Mouse (Mus musculus) cerebellum, adult 2 months (tissue): ENCODE measurements around the gene Cracr2a. TPM values are rescaled to one million over a fixed set of nuclear protein-coding genes. Genes with fewer than 3 reads are reported as not detected.

Experiments used
- DNase-seq, 2 experiments: peaks; one replicate each; pipeline ENCODE4 v3.0.0; 2021
- H3K27ac ChIP-seq: fragments of 200-500 bp; 2 replicates; pipeline ENCODE4 v1.5.1; 2012; ENCODE audit warnings: low read length, control low read depth, inconsistent platforms; ENCODE audit not compliant: insufficient read depth
- H3K27me3 ChIP-seq: fragments of 200-500 bp; 2 replicates; pipeline ENCODE4 v1.6.1; 2012; ENCODE audit warnings: inconsistent platforms, mild to moderate bottlenecking, low read length, moderate library complexity; ENCODE audit not compliant: control insufficient read depth, insufficient read depth
- H3K4me1 ChIP-seq: fragments of 200-500 bp; 2 replicates; pipeline ENCODE4 v1.6.1; 2011; ENCODE audit warnings: low read length; ENCODE audit not compliant: control insufficient read depth, insufficient read depth
- H3K4me3 ChIP-seq: fragments of 200-500 bp; replicated peaks from 2 replicates; pipeline ENCODE3; 2011; ENCODE audit warnings: mild to moderate bottlenecking, low read depth, low read length, control low read depth; ENCODE audit not compliant: insufficient read depth
- CTCF ChIP-seq: fragments of 200-500 bp; IDR thresholded peaks from 2 replicates; pipeline ENCODE4 v1.5.1; 2011; ENCODE audit warnings: low read depth, mild to moderate bottlenecking, control low read depth, low read length, moderate library complexity, borderline replicate concordance; ENCODE audit not compliant: insufficient read depth
- POLR2A ChIP-seq: fragments of 200-500 bp; IDR thresholded peaks from 2 replicates; pipeline ENCODE4 v1.6.1; 2011; ENCODE audit warnings: low read length, control low read depth, borderline replicate concordance; ENCODE audit not compliant: insufficient read depth
- WGBS: fragments of 180-500 bp; shearing (Covaris S2); methylation state at CpG from one replicate; pipeline ENCODE4 v1.1.7; 2018; 5-methylcytosine and 5-hydroxymethylcytosine counted together
- polyA plus RNA-seq: library from polyadenylated mRNA; depleted of rRNA; stranded (reverse); fragments of >200 nt; gene quantifications from 2 replicates; pipeline ENCODE4 v1.2.3, GENCODE M21; 2012

Gene Cracr2a
- polyA plus RNA-seq, 1 experiment: 0.62 TPM

DNA sequence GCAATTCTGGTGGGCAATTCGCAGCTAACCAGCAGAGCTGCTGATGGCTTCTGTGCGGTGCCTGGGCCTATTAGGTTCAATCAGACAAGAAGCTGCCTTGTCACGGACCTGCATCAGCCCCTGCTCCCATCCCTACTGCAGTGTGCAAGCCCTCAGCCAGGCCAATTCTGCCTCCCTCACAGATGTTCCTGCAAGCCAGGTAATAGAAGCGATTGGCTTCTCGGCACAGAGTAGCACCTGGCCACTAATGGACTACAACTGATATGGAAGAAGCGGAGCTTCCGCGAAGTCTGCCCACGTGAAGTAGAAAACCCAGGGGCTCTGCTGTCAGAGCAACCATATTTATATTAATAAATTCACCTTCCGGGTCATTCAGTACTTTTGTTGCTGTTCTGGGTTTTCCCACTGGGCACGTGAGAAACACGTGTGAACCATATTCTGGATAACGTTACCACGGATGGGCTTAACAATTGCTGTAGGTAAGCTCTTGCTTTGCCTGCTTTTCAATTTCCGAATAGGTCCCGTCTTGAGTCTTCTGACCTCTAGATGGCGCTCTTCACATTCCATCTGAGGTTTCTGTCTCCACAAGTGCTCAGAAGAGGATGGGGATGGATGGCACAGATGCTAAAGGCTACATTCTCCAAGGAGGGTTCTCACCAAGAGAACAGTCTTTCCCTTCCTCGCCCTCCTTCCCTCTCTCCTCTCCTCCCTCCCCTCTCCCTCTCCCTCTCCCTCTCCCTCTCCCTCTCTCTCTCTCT lies 19.3 kb upstream of the Cracr2a start:
- no peaks in the 10 kb centered on the region for H3K4me1 ChIP-seq
- 38% methylated on average over 18 of the region's 18 CpGs for WGBS
- peak; percentile 32 to 44 for DNase-seq
- H3K27me3 ChIP-seq: no peaks in the 10 kb centered on the region
- H3K27ac ChIP-seq: no peak overlapping the region
- TF ChIP-seq CTCF (peak; percentile 60; the same call in 1 of the 2 replicates), POLR2A (no peak)
- no peak overlapping the region for H3K4me3 ChIP-seq

DNA sequence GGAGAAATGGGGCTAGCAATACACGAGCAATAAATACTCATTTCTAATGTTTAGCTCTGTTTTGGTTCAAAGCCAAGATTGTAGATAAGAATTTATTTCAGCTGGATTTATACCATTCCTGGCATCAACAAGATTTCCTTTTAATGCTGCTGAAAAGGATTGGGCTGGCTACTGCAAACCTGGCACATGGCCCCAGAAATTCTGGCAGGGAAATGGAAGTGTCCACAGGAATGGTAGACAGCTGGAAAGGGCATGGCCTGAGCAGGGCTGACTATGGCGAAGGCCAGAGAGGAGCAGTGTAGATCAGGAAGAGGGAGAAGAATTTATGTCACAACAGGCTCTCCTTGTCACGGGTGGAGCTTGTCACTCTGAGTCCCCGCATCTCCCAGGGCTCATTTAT lies 14.5 kb upstream of the Cracr2a start:
- 30% methylated on average over 4 of the region's 4 CpGs for WGBS
- no peaks in the 10 kb centered on the region for H3K4me1 ChIP-seq
- no peak overlapping the region for H3K4me3 ChIP-seq
- H3K27ac ChIP-seq: no peak overlapping the region
- DNase-seq: no peak
- H3K27me3 ChIP-seq: no peaks in the 10 kb centered on the region
- TF ChIP-seq POLR2A (no peak), CTCF (no peak)

DNA sequence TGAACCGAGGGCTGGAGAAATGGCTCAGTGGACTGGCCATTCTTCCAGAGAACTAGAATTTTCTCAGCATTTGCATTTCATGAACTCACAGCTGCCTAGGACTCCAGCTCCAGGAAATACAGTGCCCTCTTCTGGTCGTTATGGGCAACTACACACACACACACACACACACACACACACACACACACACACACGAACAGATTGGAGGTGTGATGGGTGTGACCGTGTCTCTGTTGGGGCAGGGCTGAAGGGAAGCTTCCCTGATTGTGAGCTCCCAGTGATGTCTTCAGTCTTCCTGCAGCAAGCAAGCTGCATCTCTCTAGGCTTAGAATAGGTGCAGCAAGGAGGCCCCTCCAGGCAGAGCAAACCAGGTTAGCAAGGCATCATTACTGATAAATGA lies 8.2 kb upstream of the Cracr2a start:
- DNase-seq: no peak
- 82% methylated on average over 4 of the region's 4 CpGs for WGBS
- H3K27me3 ChIP-seq: no peaks in the 10 kb centered on the region
- no peak overlapping the region for H3K27ac ChIP-seq
- TF ChIP-seq POLR2A: no peak
- no peak for TF ChIP-seq CTCF
- H3K4me1 ChIP-seq: no peaks in the 10 kb centered on the region
- H3K4me3 ChIP-seq: no peak overlapping the region

DNA sequence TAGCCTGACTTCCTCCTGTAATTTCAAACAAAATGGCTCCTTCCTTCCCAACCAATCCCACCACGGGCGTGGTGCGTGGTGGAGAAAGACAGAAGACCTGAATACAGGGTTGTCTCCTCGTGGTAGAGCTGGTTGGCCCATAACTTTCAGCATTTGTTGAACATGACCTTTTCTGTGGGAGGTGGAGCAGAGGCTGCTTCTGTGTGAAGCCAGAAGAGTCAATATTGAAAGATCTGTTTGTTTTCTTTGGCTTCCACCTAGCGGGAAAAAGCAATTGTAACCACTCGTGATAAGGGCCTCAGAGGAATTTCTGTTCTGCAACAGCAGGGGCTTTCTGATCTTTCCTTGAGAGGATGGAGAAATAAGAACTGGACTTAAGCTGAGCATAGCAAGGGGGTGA lies 5.6 kb upstream of the Cracr2a start:
- TF ChIP-seq CTCF (no peak), POLR2A (no peak)
- Histone ChIP-seq H3K27me3 (no peaks in the 10 kb centered on the region), H3K4me1 (no peaks in the 10 kb centered on the region), H3K27ac (no peak overlapping the region), H3K4me3 (no peak overlapping the region)
- DNase-seq: no peak
- 81% methylated on average over 6 of the region's 6 CpGs for WGBS

DNA sequence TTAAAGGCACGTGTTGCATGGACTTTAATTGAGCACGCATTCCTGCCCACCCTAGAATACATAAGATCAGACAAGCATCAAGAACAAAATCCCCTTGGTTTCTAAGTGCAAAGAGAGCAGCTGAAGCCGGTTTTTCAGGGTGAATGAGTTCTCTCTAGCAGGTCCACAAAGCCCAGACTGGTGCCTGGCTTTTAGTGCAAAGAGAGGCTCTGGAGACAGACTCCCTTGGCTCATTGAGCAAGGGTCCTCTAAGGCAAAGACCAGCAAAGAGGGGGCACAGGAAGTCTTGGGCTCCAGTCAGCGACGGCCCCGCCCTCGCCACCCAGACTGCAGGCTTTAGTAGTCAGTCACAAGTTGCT lies 287 bp upstream of the Cracr2a start:
- Histone ChIP-seq H3K27ac (no peak overlapping the region), H3K27me3 (no peaks in the 10 kb centered on the region), H3K4me1 (no peaks in the 10 kb centered on the region), H3K4me3 (no peak overlapping the region)
- TF ChIP-seq POLR2A: no peak
- TF ChIP-seq CTCF: no peak
- WGBS: 20% methylated on average over 7 of the region's 7 CpGs
- no peak for DNase-seq

DNA sequence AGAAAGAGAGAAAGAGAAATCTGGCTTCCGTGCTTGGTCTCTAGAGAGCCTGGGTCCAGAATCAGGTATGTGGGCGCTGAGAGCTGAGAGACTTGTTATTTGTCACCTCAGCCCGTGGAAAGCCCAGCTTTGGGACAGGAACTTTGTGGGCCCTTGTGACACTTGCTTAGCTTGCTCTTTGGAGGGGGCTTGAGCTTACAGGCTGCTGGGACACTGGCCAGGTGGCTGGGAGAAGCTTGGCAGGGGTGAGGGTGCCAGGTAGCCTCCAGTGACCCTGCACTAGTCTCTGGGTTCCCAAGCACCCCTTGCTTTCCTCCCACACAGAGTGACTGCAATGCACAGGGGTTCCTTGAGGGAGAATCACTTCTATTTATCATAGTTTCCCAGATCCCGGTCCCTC lies 2.4 kb downstream of the Cracr2a start:
- no peak for TF ChIP-seq POLR2A
- no peak for TF ChIP-seq CTCF
- H3K27ac ChIP-seq: no peak overlapping the region
- no peaks in the 10 kb centered on the region for H3K4me1 ChIP-seq
- H3K4me3 ChIP-seq: no peak overlapping the region
- no peak for DNase-seq
- WGBS: 71% methylated on average over 4 of the region's 4 CpGs
- H3K27me3 ChIP-seq: no peaks in the 10 kb centered on the region

DNA sequence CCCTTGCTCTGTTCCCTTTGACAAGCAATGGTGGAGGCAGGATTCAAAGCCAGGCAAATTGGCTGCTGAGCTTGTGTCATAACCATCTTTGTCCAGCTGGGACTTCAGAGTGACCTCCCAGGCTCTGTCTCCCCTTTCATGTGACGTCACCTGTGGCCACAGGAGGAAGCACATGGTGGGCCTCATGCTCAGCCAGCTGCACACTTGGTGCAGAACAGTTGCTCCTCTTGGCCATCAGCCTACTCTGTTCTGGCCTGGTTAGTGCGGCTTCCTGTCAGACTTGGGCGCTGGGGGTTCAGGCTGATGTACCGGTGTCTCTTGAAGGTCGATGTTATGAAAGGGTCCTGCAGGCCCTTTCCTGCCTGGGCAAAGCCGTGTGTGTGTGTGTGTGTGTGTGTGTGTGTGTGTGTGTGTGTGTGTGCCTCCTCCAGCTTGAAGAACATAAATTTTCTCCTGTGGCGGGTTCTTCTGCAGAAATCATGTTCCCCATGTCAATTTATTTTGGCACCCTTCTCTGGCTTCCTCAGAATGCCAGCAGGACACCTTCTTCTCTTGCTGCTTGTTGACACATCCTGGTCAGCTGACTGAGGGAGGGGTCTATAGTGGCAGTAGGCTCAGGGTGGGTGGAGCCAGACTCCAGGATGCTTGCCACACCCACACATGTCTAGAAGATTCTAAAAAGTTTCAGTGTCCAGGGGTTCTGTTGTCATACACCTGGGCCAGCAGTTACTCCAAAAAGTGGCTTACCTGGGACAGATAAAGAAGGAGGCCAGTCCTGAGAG lies 5.0 kb downstream of the Cracr2a start:
- H3K4me1 ChIP-seq: no peaks in the 10 kb centered on the region
- TF ChIP-seq POLR2A (no peak), CTCF (no peak)
- H3K27me3 ChIP-seq: no peaks in the 10 kb centered on the region
- no peak overlapping the region for H3K4me3 ChIP-seq
- DNase-seq: no peak
- WGBS: 23% methylated on average over 7 of the region's 7 CpGs
- no peak overlapping the region for H3K27ac ChIP-seq
